Mouse (Mus musculus): ENCODE measurements at regions not wholly inside any gene's neighbourhood (a gene's known extent, or its start where the extent isn't known, plus 50 kb on each side); places are given as distances from the start of the nearest gene placed in this dataset.

- ATAC-seq (replicated peaks; ENCODE audit: insufficient number of reproducible peaks, low FRiP score, low TSS enrichment, poor library complexity, severe bottlenecking), result no peak
Measured at GRCm38 (mm10) chr6:31334086-31334485, 64.4 kb upstream of the Mkln1 start.

GRCm38 (mm10) chr6:31339122-31339947 lies 59.2 kb upstream of the Mkln1 start:
- ATAC-seq (replicated peaks; ENCODE audit: insufficient number of reproducible peaks, low FRiP score, low TSS enrichment, poor library complexity, severe bottlenecking), result no peak

GRCm38 (mm10) chr6:31339948-31340250 lies 58.6 kb upstream of the Mkln1 start:
- no peak for ATAC-seq (replicated peaks; ENCODE audit: insufficient number of reproducible peaks, low FRiP score, low TSS enrichment, poor library complexity, severe bottlenecking)

GRCm38 (mm10) chr6:31345366-31346084 lies 53.0 kb upstream of the Mkln1 start:
- ATAC-seq (replicated peaks; ENCODE audit: insufficient number of reproducible peaks, low FRiP score, low TSS enrichment, poor library complexity, severe bottlenecking), result no peak

- no peak for ATAC-seq (replicated peaks; ENCODE audit: insufficient number of reproducible peaks, low FRiP score, low TSS enrichment, poor library complexity, severe bottlenecking)
Measured at GRCm38 (mm10) chr6:31348333-31348732, 50.2 kb upstream of the Mkln1 start.
